Mouse (Mus musculus) lung, postnatal 14 days (tissue): ENCODE results near the gene Hmgcs1.

Experiments
- DNase-seq: peaks from one replicate; pipeline ENCODE4 v3.0.0; 2021

Gene Hmgcs1

GRCm38 (mm10) chr13:119754635-119755020, 64.4 kb downstream of the Hmgcs1 start:
- DNase-seq = no peak

GRCm38 (mm10) chr13:119755141-119755547, 65.0 kb downstream of the Hmgcs1 start:
- peak; percentile 19 for DNase-seq

- DNase-seq = peak; percentile 77
Measured at GRCm38 (mm10) chr13:119755681-119756471, 65.7 kb downstream of the Hmgcs1 start, which contains the start of gene Nim1k. Nim1k (minus strand) TSS chr13:119755882.

GRCm38 (mm10) chr13:119756831-119757230, 66.7 kb downstream of the Hmgcs1 start:
- DNase-seq = no peak
